Mouse (Mus musculus) hindbrain, embryonic 16.5 days (tissue): ENCODE data around the gene Rbm3. TPM values are rescaled to one million over a fixed set of nuclear protein-coding genes. Genes with fewer than 3 reads are reported as not detected.

ENCODE experiments used
- ATAC-seq: fragments of 200-750 bp; cut with Nextera tagmentation; 2 replicates; pipeline ENCODE4 v1.8.0; 2017; ENCODE audit warnings: moderate TSS enrichment, moderate library complexity
- H3K27ac ChIP-seq: fragments of 300-500 bp; sonication (generic); 2 replicates; pipeline ENCODE4 v1.5.1; 2014; ENCODE audit warnings: low read depth, mild to moderate bottlenecking, control low read depth, low read length, moderate library complexity
- H3K27me3 ChIP-seq: fragments of 300-500 bp; sonication (generic); replicated peaks from 2 replicates; pipeline ENCODE4 v1.6.1; 2014; ENCODE audit warnings: low read length; ENCODE audit not compliant: control insufficient read depth, insufficient read depth
- H3K36me3 ChIP-seq: fragments of 300-500 bp; sonication (generic); 2 replicates; pipeline ENCODE4 v1.6.1; 2014; ENCODE audit warnings: mild to moderate bottlenecking, low read length, moderate library complexity, mixed read lengths; ENCODE audit not compliant: control insufficient read depth, insufficient read depth
- H3K4me1 ChIP-seq: fragments of 300-500 bp; sonication (generic); 2 replicates; pipeline ENCODE4 v1.6.1; 2014; ENCODE audit warnings: low read depth, low read length; ENCODE audit not compliant: control insufficient read depth, insufficient read depth
- H3K4me2 ChIP-seq: fragments of 300-500 bp; sonication (generic); 2 replicates; pipeline ENCODE4 v1.6.1; 2014; ENCODE audit warnings: mild to moderate bottlenecking, low read length, control low read depth, moderate library complexity
- H3K4me3 ChIP-seq: fragments of 300-500 bp; sonication (generic); 2 replicates; pipeline ENCODE4 v1.5.1; 2014; ENCODE audit warnings: mild to moderate bottlenecking, low read length, control low read depth, moderate library complexity
- H3K9ac ChIP-seq: fragments of 300-500 bp; sonication (generic); 2 replicates; pipeline ENCODE4 v1.6.1; 2014; ENCODE audit warnings: low read depth, mild to moderate bottlenecking, control low read depth, low read length, moderate library complexity
- H3K9me3 ChIP-seq: fragments of 300-500 bp; sonication (generic); 2 replicates; pipeline ENCODE4 v1.6.1; 2014; ENCODE audit warnings: mild to moderate bottlenecking, low read length, moderate library complexity; ENCODE audit not compliant: control insufficient read depth
- WGBS: fragments of 180-500 bp; shearing (Covaris S2); extraction: QIAGEN DNeasy Blood & Tissue Kit; methylation state at CpG from one replicate; pipeline ENCODE4 v1.1.7; 2014; 5-methylcytosine and 5-hydroxymethylcytosine counted together
- polyA plus RNA-seq: library from polyadenylated mRNA; unstranded; fragments of >200 nt; fragmentation: Nextera tagmentation; extraction: Ambion mirVana; gene quantifications from 2 replicates; pipeline ENCODE4 v1.2.1, GENCODE M21; 2015

The Rbm3 gene
- polyA plus RNA-seq, 1 experiment from 2014 or later: 303 TPM

- 46% methylated on average over 2 of the region's 2 CpGs for WGBS
- no peaks in the 10 kb centered on the region for H3K9me3 ChIP-seq
- H3K4me3 ChIP-seq: no peak overlapping the region
- no peak overlapping the region for H3K4me2 ChIP-seq
- H3K36me3 ChIP-seq: peaks cover 3% of the 10 kb centered on the region; the same call in 1 of the 2 replicates
- peaks cover 5% of the 10 kb centered on the region for H3K4me1 ChIP-seq
- H3K27me3 ChIP-seq: no peaks in the 10 kb centered on the region
- no peak overlapping the region for H3K27ac ChIP-seq
- no peak for ATAC-seq
- H3K9ac ChIP-seq: no peak overlapping the region
Observed at GRCm38 (mm10) chrX:8135886-8136285, 9.8 kb downstream of the Rbm3 start.

- H3K4me2 ChIP-seq: peak within 1 kb of the TSS; percentile 53
- H3K9me3 ChIP-seq: no peaks in the 10 kb centered on the region
- 24% methylated on average over 39 of the region's 40 CpGs for WGBS
- H3K4me1 ChIP-seq: peaks cover 5% of the 10 kb centered on the region
- H3K9ac ChIP-seq: peak within 1 kb of the TSS; percentile 67
- ATAC-seq: peak; percentile 90
- no peaks in the 10 kb centered on the region for H3K27me3 ChIP-seq
- H3K27ac ChIP-seq: peak within 1 kb of the TSS; percentile 97
- peak within 1 kb of the TSS; percentile 57 for H3K4me3 ChIP-seq
- peaks cover 8% of the 10 kb centered on the region; the same call in 1 of the 2 replicates for H3K36me3 ChIP-seq
Observed at GRCm38 (mm10) chrX:8132017-8132976, 13.4 kb downstream of the Rbm3 start, which contains the start of gene Wdr13. TSS of gene Wdr13 (minus strand) at chrX:8132892.

GRCm38 (mm10) chrX:8131393-8131792, 14.3 kb downstream of the Rbm3 start:
- WGBS: 87% methylated on average over 17 of the region's 17 CpGs
- ATAC-seq: peak; percentile 28
- H3K27ac ChIP-seq: peak overlapping the region; percentile 97; the same call in 1 of the 2 replicates

GRCm38 (mm10) chrX:8125235-8125634, 20.4 kb downstream of the Rbm3 start:
- Histone ChIP-seq H3K36me3 (peaks cover 14% of the 10 kb centered on the region), H3K27ac (no peak overlapping the region), H3K4me2 (no peak overlapping the region), H3K4me1 (no peaks in the 10 kb centered on the region), H3K9ac (no peak overlapping the region), H3K4me3 (no peak overlapping the region), H3K27me3 (no peaks in the 10 kb centered on the region), H3K9me3 (no peaks in the 10 kb centered on the region)
- 78% methylated on average over 7 of the region's 7 CpGs for WGBS
- no peak for ATAC-seq

More at GRCm38 (mm10) chrX:8131393-8131792, 14.3 kb downstream of the Rbm3 start:
- H3K9me3 ChIP-seq: no peaks in the 10 kb centered on the region
- H3K27me3 ChIP-seq: no peaks in the 10 kb centered on the region
- peak overlapping the region; percentile 57 for H3K4me3 ChIP-seq
- H3K36me3 ChIP-seq: peaks cover 8% of the 10 kb centered on the region; the same call in 1 of the 2 replicates
- peaks cover 5% of the 10 kb centered on the region for H3K4me1 ChIP-seq
- no peak overlapping the region; the same call in 1 of the 2 replicates for H3K9ac ChIP-seq
- peak overlapping the region; percentile 53 for H3K4me2 ChIP-seq

GRCm38 (mm10) chrX:8123821-8124470, 21.7 kb downstream of the Rbm3 start:
- Histone ChIP-seq H3K27ac (no peak overlapping the region), H3K27me3 (no peaks in the 10 kb centered on the region), H3K9ac (no peak overlapping the region), H3K4me2 (no peak overlapping the region), H3K36me3 (peaks cover 14% of the 10 kb centered on the region), H3K4me1 (no peaks in the 10 kb centered on the region), H3K9me3 (no peaks in the 10 kb centered on the region), H3K4me3 (no peak overlapping the region)
- 87% methylated on average over 6 of the region's 6 CpGs for WGBS
- ATAC-seq: no peak

- Histone ChIP-seq H3K9ac (no peak overlapping the region), H3K4me3 (no peak overlapping the region), H3K4me2 (no peak overlapping the region), H3K27ac (no peak overlapping the region), H3K36me3 (no peaks in the 10 kb centered on the region), H3K27me3 (no peaks in the 10 kb centered on the region), H3K9me3 (no peaks in the 10 kb centered on the region), H3K4me1 (no peaks in the 10 kb centered on the region)
- no peak for ATAC-seq
Observed at GRCm38 (mm10) chrX:8117264-8117663, 28.4 kb downstream of the Rbm3 start.

GRCm38 (mm10) chrX:8115275-8115674, 30.4 kb downstream of the Rbm3 start:
- Histone ChIP-seq H3K27ac (no peak overlapping the region), H3K4me3 (no peak overlapping the region), H3K9ac (no peak overlapping the region), H3K27me3 (no peaks in the 10 kb centered on the region), H3K4me1 (no peaks in the 10 kb centered on the region), H3K4me2 (no peak overlapping the region), H3K36me3 (no peaks in the 10 kb centered on the region), H3K9me3 (no peaks in the 10 kb centered on the region)
- 73% methylated on average over 4 of the region's 4 CpGs for WGBS
- no peak for ATAC-seq

- H3K9me3 ChIP-seq: 0 out of 2 replicates have a peak, but pooled peaks cover 3% of the 10 kb centered on the region
- no peak overlapping the region for H3K27ac ChIP-seq
- ATAC-seq: no peak
- no peak overlapping the region for H3K4me3 ChIP-seq
- WGBS: 92% methylated on average over 3 of the region's 3 CpGs
- H3K4me1 ChIP-seq: no peaks in the 10 kb centered on the region
- H3K9ac ChIP-seq: no peak overlapping the region
- no peaks in the 10 kb centered on the region for H3K27me3 ChIP-seq
- no peak overlapping the region for H3K4me2 ChIP-seq
- H3K36me3 ChIP-seq: no peaks in the 10 kb centered on the region
Observed at GRCm38 (mm10) chrX:8105019-8105418, 40.7 kb downstream of the Rbm3 start.

GRCm38 (mm10) chrX:8102213-8102668, 43.4 kb downstream of the Rbm3 start:
- ATAC-seq: no peak
- no peaks in the 10 kb centered on the region for H3K27me3 ChIP-seq
- H3K4me2 ChIP-seq: no peak overlapping the region
- H3K36me3 ChIP-seq: no peaks in the 10 kb centered on the region
- H3K9me3 ChIP-seq: 0 out of 2 replicates have a peak, but pooled peaks cover 4% of the 10 kb centered on the region
- no peak overlapping the region for H3K9ac ChIP-seq
- H3K27ac ChIP-seq: no peak overlapping the region
- WGBS: 58% methylated on average over 7 of the region's 7 CpGs
- H3K4me3 ChIP-seq: no peak overlapping the region
- H3K4me1 ChIP-seq: no peaks in the 10 kb centered on the region
